Mouse (Mus musculus) adrenal gland (tissue): ENCODE measurements around the gene Aif1l.

Experiments used
- intact Hi-C: fragments of 180-260 bp; cut with DNase I; formaldehyde crosslinking; loops from one replicate; pipeline ENCODE4 v1.15.1; 2025
- long read RNA-seq, 2 experiments: library from polyadenylated mRNA; unstranded; transcript quantifications; one replicate each; pipeline ENCODE4 v2.0.0; 2020; ENCODE audit warnings: borderline replicate concordance in 1 of 2; ENCODE audit not compliant: insufficient replicate concordance in 1 of 2

Gene Aif1l
- long read RNA-seq, experiment 1, transcript Aif1l-201 (6 exons, 3,117 nt) = major isoform, 12 of 14 reads
- long read RNA-seq, experiment 1, partial matches to known transcripts = 0 of 14 reads
- long read RNA-seq, experiment 1, other reads (novel, unspliced or antisense) = 1 of 14 reads
- long read RNA-seq, experiment 2, transcript Aif1l-201 (6 exons, 3,117 nt) = major isoform, 18 of 22 reads
- long read RNA-seq, experiment 2, partial matches to known transcripts = 0 of 22 reads
- long read RNA-seq, experiment 2, other reads (novel, unspliced or antisense) = 4 of 22 reads

DNA sequence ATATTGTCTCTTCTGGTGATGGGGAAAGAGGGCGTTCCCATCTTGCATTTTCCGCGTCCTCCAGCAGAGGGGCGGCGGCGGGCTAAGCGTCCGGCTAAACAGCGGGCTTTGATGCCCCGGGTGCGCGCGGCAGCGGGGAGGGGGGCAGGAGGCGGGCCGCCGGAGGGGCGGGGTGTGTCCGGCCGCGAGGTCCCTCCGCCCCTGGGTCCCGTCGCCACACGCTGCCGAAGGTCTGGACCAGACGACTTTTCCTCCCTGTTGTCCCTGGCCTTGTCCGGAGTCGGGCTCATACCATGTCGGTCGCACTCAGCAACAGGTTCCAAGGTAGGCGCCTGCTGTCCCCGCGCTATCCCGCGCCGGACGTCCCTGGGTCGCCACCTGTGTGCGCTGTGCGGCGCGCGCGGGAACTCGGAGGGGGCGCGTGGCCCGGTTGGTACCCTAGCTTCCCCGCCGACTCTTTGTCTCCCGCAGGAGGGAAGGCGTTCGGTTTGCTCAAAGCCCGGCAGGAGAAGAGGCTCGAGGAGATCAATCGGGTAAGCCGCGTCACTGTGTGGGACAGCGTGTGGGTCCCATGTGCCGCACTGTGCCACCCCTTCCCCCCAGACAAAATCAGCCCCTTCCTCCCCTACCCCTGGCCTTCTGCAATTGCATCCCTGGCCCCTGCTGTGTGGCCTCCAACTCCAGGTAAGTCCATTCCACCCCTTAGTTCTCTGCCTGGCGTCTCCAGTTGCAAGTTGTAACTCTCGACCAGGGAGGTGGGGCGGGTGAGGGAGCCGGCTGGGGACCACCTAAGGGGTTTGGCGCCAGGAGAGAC is at the start of gene Aif1l:
Aif1l (plus strand) TSS at position 82 of the 814 bp plus-strand sequence.
- intact Hi-C loops = no loop called here

DNA sequence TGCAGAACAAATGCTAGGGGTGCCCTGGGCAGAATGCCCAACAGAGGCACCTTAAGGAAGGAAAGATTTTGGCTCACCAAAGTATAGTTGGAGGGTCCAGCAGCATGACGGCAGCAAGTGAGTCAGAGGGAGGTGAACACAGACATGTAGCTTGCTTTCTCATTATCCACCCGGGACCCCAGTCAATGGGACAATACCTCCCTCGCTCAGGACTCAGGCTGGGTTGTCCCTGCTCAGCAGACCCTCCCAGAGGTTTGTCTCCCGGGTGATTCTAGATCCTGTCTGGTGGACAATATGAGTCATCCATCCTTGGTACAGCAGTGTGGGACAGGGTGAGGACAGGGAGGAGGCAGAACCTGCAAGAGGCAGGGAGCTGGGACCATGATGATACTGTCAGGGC is 49.0 kb upstream of the Aif1l start:
- intact Hi-C loops = no loop called here

DNA sequence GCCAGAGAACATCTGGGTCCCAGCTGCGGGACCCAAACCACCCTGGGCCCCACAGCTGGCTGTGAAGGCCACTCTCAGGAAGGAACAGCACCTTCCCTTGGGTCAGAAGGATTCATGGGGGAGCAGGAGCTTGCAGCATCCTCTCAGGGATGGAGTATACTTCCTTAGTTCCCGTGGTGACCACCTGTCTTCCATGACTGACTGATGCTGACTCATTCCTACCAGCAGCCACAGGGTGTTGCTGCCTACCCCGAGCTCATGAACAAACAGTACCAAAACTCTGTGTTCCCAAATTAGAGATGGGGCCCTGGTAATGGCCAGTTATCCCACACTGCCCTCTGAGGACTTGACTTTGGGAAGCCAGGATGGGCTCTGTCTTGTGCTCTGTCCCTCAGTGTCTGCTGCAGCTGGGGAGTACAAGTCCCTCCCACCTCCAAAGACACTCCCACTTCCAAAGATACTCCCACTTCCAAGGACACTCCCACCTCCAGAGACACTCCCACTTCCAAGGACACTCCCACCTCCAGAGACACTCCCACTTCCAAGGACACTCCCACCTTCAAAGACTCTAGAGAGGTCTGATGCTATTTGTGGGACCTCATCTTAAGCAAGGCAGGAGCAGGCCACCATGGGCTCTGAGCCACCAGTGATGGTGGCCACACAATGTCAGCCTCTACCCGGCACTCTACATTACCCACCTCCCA is 48.1 kb upstream of the Aif1l start:
- intact Hi-C loops = no loop called here

DNA sequence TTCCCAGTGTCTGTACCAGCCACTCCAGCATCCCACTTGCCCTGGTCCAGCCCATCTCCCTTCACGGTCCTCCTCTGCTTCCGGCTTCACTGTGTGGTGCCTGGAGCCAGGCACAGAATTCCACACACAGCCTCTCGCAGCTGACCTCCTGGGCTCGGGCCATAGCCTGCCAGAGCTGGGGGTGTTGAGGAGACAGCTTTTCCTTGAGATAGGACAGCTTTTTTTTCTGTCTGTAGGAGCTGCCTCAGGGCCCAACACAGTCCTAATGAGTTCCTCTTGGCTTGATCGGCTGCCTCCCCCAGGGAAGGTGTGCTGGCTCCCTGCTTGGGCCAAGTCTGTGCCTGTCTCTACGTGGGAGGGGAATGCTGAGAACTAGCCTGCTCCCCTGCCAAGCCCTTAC is 45.9 kb upstream of the Aif1l start:
- intact Hi-C loops = no loop called here

DNA sequence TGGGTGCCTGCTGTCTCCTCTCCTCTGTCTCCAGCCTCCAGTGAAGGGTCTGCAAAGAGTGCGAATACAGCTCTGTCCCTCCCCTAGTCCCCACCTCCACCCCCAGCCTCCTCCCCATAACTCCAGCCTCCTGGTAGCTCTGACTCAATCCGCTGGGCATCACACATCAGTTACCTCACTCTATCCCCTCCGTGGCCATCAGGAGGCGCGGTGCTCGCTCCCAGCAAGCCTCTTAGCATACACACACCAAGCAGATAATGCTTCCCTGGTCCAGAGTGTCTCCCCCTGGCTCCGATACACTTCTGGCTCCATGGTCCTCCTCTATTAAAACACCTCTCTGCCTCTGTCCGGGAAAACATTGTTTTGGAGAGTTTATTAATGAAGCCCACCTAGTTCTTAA is 45.3 kb upstream of the Aif1l start:
- intact Hi-C loops = no loop called here

DNA sequence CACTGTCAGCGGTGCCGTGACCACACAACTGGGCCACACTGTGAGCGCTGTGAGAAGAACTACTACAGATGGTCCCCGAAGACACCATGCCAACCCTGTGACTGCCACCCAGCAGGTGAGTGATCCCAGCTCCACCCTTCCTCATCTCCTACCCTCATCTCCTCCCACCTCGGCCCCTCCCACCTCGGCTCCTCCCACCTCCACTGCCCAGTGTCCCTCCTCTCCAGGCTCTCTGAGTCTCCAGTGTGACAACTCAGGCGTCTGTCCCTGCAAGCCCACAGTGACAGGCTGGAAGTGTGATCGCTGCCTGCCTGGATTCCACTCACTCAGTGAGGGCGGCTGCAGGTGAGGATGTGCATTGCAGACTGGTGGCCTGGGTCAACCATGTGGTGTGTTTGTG is 44.3 kb upstream of the Aif1l start:
- intact Hi-C loops = no loop called here

DNA sequence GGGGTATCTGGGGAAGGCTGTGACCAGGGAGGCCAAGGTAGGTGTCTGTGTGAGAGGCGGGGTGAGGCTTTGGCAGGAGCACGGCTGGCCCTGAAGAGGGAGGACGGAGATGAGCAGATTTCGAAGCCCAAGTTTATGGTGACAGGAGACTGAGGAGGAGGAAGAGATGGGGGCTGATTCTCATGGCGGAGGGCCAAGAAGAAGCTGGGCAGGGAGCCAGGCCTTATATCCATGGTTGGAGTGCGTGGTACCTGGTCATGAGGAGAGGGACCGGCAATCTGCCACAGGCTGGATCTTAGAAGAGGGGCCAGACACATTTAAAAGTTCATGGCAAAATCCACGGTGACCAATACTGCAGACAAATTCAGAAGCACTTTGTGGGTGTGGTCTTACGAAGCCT is 43.5 kb upstream of the Aif1l start:
- intact Hi-C loops = no loop called here

DNA sequence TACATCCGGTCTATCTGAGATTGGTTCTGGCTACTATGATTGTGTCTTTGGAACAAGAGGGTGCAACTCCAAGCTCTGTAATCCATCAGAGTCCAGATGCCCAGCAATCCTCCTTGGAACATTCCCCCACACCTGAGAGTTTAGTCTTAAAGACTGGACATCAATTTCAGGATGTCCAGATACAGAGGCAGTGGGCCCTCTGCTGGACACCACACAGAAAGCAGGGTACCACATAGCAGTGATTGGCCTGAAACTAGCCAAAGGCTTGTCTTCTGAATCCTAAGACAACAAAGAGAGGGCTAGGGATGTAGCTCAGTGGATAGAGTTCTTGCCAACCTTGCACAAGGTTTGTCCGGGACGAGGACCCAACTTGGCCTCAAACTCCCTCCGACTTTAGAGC is 37.4 kb upstream of the Aif1l start:
- intact Hi-C loops = loop anchor here (5.0 kb wide), 1 partner anchor 95 kb away; no protein-coding TSS in a partner anchor

DNA sequence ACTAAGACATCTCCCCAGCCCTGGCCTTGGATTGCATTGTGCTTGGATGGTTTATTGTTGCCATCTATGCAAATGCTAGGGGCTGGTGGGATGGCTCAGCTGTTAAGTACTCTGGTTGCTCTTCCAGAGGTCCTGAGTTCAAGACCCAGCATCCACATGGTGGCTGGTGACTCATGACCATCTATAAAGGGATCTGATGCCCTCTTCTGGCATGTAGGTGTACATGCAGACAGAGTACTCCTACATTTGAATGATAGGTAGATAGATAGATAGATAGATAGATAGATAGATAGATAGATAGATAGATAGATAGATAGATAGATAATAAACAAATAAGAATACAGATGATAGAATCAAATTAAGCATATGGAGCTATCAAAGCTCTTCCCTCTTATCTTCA is 35.7 kb upstream of the Aif1l start:
- intact Hi-C loops = loop anchor here (2.0 to 5.0 kb wide), 2 partner anchors 97 to 229 kb away; no protein-coding TSS in a partner anchor

DNA sequence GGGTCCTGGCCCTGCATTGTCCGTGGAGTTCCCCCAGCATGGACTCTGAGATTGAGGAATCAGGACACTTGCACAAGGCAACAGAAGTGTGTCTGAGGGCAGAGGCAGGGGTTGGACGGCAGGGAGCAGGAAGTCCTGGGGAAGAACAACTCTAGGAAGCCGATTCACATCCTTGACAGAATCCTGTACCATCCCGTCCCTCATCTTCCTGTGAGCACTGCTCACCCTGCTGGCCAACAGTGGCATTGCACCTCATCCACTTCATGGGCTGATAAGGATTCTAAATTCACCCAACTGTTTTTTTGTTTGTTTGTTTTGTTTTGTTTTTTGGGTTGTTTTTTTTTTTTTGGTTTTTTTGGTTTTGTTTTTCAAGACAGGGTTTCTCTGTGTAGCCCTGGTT is 34.8 kb upstream of the Aif1l start:
- intact Hi-C loops = loop anchor here (2.0 kb wide), 1 partner anchor 230 kb away; no protein-coding TSS in a partner anchor

DNA sequence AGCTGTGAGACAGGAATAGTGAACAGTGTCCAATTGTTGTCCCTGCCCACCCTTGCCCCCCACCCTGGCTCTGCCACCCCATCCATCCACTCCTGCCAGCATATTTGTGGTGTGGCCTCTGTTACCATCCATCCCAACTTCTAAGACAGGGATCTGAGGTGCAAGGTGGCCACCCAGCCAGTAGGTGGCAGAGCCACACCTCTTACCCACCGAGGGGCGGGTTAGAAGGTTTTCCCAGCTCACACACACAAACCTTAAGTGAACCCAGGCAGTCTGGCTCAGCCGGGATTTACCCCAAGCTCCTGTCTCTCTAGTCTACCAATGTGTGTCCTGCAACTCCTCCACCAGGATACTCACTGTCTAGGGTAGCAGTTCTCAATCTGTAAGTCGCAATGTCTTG is 32.3 kb upstream of the Aif1l start:
- intact Hi-C loops = no loop called here

DNA sequence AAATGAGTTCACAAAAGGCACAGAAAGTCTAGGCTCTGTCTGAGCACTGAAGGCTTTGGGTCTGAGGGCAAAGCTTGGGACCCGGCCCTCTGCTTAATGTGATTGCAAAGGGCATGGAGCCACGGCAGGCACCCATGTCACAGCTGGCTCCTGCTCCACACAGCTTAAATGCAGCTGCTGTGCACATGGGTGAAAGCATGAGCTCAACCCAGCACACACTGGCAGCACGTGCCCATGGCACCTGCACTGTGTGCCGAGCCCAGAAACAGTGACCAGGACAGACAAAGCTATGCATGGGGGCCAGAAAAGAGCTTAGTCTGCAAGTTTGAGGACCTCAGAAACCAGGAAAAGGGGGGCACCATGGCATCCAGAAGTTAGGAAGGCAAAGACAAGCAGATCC is 26.3 kb upstream of the Aif1l start:
- intact Hi-C loops = loop anchor here (5.0 kb wide), 1 partner anchor 209 kb away; no protein-coding TSS in a partner anchor

DNA sequence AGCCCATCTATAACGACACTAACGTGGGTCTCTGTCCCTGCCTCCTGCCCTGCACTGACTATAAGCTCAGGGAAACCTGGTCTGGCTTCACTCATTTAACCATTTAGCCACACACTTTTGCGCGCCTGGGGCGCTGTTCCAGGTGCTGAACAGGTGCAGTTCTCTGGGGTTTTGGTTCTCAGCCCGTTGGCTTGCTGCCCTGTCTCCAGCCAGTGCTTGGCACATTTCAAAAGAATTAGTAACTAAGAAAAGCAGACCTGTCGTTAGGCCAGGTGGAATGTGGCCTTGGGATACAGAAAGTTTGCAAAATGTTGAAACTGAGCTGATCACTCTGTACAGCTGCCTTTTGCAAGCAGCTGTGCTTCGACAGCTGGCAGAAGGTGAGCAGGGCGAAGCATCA is 25.1 kb upstream of the Aif1l start:
- intact Hi-C loops = loop anchor here (5.0 kb wide), 1 partner anchor 207 kb away; no protein-coding TSS in a partner anchor

DNA sequence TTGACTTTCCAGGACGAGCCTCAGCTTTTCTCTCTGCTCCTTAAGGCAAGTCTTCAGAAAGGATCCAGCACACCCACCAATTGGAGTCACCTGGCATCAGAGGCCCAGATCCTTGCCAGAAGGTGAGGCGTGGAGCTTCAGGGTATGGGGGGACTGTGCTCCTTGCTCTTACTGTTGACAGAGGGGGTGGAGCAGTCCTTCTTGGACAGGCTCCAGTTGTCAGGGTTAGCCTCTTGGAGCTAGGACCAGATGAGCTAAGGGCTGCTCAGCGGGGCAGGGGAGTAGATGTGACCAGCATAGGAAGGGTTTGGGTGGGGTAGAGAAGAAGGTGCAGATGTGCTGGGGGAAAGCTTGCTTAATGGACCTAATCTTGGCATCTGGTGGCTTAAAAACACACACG is 24.0 kb upstream of the Aif1l start:
- intact Hi-C loops = no loop called here

DNA sequence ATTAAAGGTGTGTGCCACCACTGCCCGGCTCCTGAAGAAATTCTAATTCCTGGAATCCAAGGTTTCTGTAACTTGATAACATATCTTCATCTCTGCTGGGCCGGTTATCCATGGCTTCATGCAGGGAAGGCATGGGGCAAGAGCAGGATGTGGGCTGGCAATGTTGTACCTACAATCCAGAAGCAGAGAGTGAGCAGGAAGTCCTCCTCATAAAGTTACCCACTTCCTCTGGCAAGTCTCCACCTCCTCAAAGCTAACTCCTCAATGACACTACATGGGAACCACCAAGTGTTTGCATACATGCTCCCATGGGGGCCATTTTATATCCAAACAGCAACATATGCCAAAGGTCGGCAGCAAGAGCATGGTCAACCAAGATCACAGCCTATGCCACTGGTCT is 20.3 kb upstream of the Aif1l start:
- intact Hi-C loops = no loop called here

DNA sequence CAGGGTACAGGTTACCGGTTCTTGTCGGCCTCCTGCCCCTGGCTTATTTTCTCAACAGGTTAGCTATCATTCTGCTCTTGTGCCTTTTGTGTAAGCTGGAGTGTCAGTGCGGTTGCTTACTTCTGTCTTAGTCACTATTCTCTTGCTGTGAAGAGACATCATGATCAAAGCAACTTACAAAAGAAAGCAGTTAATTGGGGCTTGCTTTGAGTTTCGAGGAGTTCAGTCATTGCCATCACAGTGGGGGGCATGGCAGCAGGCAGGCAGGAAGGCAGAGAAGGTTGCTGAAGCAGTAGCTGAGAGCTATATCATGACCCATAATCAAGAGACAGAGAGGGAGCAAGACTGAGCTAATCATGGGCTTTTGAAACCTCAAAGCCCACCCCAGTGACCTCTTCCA is 15.4 kb upstream of the Aif1l start:
- intact Hi-C loops = no loop called here

DNA sequence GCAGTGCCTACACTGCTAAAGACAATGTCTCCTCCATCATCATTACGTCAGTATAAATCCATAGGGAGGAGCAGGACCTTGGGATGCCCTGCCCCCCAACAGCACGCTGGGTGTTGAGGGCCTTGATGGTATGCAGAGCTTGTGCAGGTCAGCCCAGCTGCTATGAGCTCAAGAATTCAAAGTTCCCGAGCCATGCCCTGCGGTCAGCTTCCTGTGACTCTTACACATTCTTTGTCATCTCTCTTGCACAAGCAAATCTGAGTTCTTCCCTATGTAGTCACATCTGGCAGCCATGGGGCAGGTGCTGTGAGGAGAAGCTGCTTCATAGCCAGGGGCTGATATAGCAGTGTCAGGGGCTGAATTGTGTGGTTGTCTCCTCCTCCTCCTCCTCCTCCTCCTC is 14.9 kb upstream of the Aif1l start:
- intact Hi-C loops = no loop called here

DNA sequence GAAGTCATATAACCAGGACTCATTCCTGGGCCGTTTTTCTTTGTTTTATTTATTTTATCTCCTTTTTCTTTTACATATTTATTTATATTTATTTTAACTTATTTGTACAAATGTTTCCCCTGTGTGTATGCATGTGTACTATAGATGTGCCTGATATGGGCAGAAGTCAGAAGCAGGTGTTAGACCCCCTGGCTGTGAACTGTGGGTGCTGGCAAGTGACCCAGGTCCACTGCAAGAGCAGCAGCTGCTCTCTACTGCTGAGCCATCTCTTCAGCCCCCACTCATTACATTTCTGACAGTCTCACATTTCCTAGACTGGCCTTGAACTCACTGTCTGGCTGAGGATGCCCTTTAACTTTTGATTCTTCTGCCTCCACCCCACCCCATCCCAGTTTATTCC is 11.6 kb upstream of the Aif1l start:
- intact Hi-C loops = no loop called here

DNA sequence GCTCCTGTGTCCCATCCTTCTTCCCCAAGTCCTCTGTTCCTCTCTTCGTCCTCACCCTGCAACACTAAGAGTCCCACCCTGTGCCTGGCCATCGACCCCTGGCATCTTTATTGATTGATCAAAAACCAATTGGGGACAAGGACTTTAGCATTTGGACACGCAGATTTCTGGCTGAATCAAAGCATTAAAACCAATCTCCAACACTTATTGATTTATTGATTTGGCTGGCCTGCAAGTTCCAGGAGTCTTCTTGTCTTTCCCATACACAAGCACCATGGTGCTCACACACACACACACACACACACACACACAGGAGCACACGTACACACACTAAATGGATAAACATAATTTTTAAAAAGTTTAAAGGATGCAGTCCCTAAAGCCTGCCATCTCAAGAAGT is 6.9 kb upstream of the Aif1l start:
- intact Hi-C loops = no loop called here

DNA sequence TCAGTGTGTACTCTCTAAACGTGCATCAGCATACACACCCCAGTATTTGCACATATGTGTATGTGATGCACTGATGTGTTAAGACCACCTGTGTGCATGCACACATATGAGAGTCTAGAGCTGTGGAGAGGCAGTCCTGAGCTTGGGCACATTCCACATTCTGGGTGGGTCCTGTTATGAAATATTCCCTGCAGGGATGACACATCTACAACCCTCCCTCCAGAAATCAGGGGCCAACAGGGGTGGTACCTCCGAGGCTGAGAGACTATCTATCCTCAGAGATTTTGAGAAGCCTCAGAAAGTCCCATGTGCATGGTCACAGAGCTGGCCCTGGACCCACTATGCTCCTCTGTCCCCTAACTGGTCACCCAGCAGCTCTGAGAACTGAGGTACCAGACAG is 4.4 kb upstream of the Aif1l start:
- intact Hi-C loops = no loop called here

DNA sequence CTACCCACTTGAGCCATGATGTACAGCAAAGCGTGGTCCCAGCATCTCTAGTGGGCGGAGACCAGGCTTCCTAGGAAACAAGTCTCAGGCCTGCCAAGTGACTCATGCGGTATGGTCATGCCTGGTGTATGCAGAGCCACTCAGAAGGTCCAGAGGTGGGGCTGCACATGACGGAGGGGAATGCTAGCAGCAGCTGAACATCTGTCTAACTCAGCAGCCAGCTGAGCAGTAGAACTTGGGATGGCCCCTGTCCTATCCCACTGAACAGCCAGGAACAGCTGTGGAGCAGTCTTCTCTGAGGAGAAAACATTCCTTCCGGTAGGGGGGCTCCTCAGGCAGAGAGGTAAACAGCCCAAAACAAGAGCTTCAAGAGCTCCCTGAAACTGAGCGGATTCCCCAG is 1.5 kb upstream of the Aif1l start:
- intact Hi-C loops = no loop called here

DNA sequence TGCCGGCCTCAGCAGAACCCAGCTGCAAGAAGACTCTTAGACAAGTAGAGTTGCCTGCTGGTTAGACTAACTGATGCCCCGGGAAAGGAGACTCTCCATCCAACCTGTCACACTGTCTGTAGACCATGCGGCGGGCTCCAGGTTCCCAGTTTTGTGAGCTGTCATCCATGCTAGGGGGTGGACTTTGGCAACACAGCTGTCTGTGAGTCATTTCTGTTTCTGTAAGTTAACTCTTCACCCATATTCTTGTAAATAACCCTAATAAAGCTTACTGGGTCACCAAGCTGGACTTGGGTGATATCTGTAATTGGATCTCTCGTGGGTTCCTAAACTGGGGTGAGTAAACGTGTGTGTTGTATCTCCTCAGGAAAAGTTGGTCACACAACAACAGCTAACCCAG is 1.1 kb upstream of the Aif1l start:
- intact Hi-C loops = no loop called here
